24 mouse cellular contexts compared by ENCODE assay signal in the genomic region with DNA sequence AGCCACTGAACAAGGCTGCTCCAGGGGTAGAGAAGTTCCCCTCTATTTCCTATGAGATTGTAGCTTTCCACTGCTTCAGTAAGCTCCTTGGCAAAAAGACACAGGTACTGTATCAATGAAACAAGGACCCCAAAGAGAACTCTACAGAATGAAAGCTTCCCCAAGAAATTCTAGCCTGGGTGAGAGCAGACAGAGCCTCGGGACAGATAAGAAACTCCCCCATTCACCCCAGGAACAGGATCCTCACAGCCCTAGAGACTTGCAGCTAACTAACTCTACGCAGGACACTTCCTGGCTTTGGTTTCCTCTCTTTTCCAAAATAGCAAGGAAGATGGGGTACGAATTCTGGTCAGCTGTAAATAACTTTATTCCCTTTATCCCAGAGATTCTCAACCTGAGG. TPM values are rescaled to one million over a fixed set of nuclear protein-coding genes. Genes with fewer than 3 reads are reported as not detected.
A peak's percentile ranks its signal among the peaks of the same experiment; 100 is the strongest.
DNase-seq lines count a peak whose midpoint lies in the region; ATAC-seq and TF ChIP-seq lines count a peak whose summit lies in the region.
"Had no signal": no experiment of that assay in that cellular context is flagged by ENCODE, and none has a peak within 500 bp of the region (broad histone marks: within the 10 kb centered on the region; RNA-seq: fewer than 3 reads in every experiment).

No protein-coding gene starts in this region.

- no peaks in the 10 kb centered on the region for H3K36me3 ChIP-seq in lung, embryonic 15.5 days
- H3K36me3 ChIP-seq in stomach, embryonic 16.5 days (ENCODE audit: control insufficient read depth, insufficient read depth, low read length) = no peaks in the 10 kb centered on the region
- H3K36me3 ChIP-seq: forebrain, embryonic 12.5 days; G1E; limb, embryonic 13.5 days; liver, embryonic 12.5 days; midbrain, embryonic 13.5 days; neural tube, embryonic 13.5 days had no signal

- WGBS in lung, embryonic 15.5 days = 47% methylated on average over 3 of the region's 3 CpGs
- WGBS in stomach, embryonic 16.5 days = 66% methylated on average over 3 of the region's 3 CpGs

- H3K9me3 ChIP-seq in lung, embryonic 15.5 days = no peaks in the 10 kb centered on the region
- no peaks in the 10 kb centered on the region for H3K9me3 ChIP-seq in stomach, embryonic 16.5 days (replicated peaks; ENCODE audit: control insufficient read depth, low read length)
- H3K9me3 ChIP-seq: forebrain, embryonic 12.5 days; G1E; limb, embryonic 13.5 days; liver, embryonic 12.5 days; midbrain, embryonic 13.5 days; neural tube, embryonic 13.5 days had no signal

- H3K27ac ChIP-seq in lung, embryonic 15.5 days = peak overlapping the region; percentile 74
- peak overlapping the region; percentile 29 for H3K27ac ChIP-seq in bone marrow macrophage, adult 2 months (ENCODE audit: insufficient read depth, low read depth, low read length)
- H3K27ac ChIP-seq in stomach, embryonic 16.5 days (ENCODE audit: low read length) = peak overlapping the region; percentile 54; the same call in 1 of the 2 replicates
- H3K27ac ChIP-seq: forebrain, embryonic 12.5 days; limb, embryonic 13.5 days; liver, embryonic 12.5 days; macrophage; midbrain, embryonic 13.5 days; neural tube, embryonic 13.5 days had no signal

- no peak for ATAC-seq in lung, embryonic 15.5 days (ENCODE audit: borderline replicate concordance, extremely low read depth, low FRiP score, low TSS enrichment)
- no peak for ATAC-seq in stomach, embryonic 16.5 days (ENCODE audit: insufficient read depth, low FRiP score)
- ATAC-seq: forebrain, postnatal 0 days; liver, embryonic 12.5 days; midbrain, embryonic 13.5 days had no signal

- no peak for TF ChIP-seq POLR2A in bone marrow macrophage, adult 2 months (IDR thresholded peaks at IDR 0.05; ENCODE audit: borderline replicate concordance, low read depth, low read length)

- no peak overlapping the region for H3K4me3 ChIP-seq in lung, embryonic 15.5 days
- H3K4me3 ChIP-seq in bone marrow macrophage, adult 2 months (ENCODE audit: insufficient read depth, low read length) = no peak overlapping the region
- H3K4me3 ChIP-seq in stomach, embryonic 16.5 days (replicated peaks; ENCODE audit: low read length) = no peak overlapping the region
- H3K4me3 ChIP-seq: erythroblast, embryonic 14.5 days; forebrain, embryonic 12.5 days; limb, embryonic 13.5 days; liver, embryonic 12.5 days; midbrain, embryonic 13.5 days; neural tube, embryonic 13.5 days had no signal

- H3K4me1 ChIP-seq in lung, embryonic 15.5 days = peaks cover 38% of the 10 kb centered on the region
- peaks cover 40% of the 10 kb centered on the region for H3K4me1 ChIP-seq in bone marrow macrophage, adult 2 months (ENCODE audit: control insufficient read depth, insufficient read depth, low read length)
- H3K4me1 ChIP-seq in stomach, embryonic 16.5 days (ENCODE audit: control insufficient read depth, insufficient read depth, low read length) = peaks cover 10% of the 10 kb centered on the region; the same call in 1 of the 2 replicates
- H3K4me1 ChIP-seq: forebrain, embryonic 12.5 days; midbrain, embryonic 13.5 days had no signal

- no peak for TF ChIP-seq CTCF in bone marrow macrophage, adult 2 months (IDR thresholded peaks at IDR 0.05; ENCODE audit: low read depth, low read length)

- no peak overlapping the region; the same call in 1 of the 2 replicates for H3K4me2 ChIP-seq in lung, embryonic 15.5 days
- H3K4me2 ChIP-seq in stomach, embryonic 16.5 days (ENCODE audit: low read depth, low read length) = no peak overlapping the region
- H3K4me2 ChIP-seq: forebrain, embryonic 12.5 days; heart, embryonic 11.5 days; limb, embryonic 13.5 days; liver, embryonic 12.5 days; midbrain, embryonic 13.5 days; neural tube, embryonic 13.5 days had no signal

- H3K9ac ChIP-seq in lung, embryonic 15.5 days = no peak overlapping the region
- no peak overlapping the region for H3K9ac ChIP-seq in stomach, embryonic 16.5 days (ENCODE audit: low read length)
- H3K9ac ChIP-seq: forebrain, embryonic 12.5 days; forebrain, postnatal 0 days; limb, embryonic 13.5 days; liver, embryonic 12.5 days; midbrain, embryonic 13.5 days; neural tube, embryonic 13.5 days had no signal

- DNase-seq in heart, adult 11 months = peak; percentile 72
- no peak for DNase-seq in heart, postnatal 4 days
- no peak for DNase-seq in lung, postnatal 14 days
- DNase-seq in kidney, adult 11 months = no peak
- DNase-seq in adrenal gland, postnatal 10 days = no peak
- DNase-seq: cerebellum, adult 11 months; cerebellum, adult 9-10 months; forebrain, postnatal 0 days; right cerebral cortex, postnatal 4 days; thymus, postnatal 14 days had no signal

- H3K27me3 ChIP-seq in lung, embryonic 15.5 days = no peaks in the 10 kb centered on the region
- no peaks in the 10 kb centered on the region for H3K27me3 ChIP-seq in stomach, embryonic 16.5 days (ENCODE audit: control insufficient read depth, insufficient read depth, low read length)
- H3K27me3 ChIP-seq: forebrain, embryonic 12.5 days; limb, embryonic 13.5 days; liver, embryonic 12.5 days; midbrain, embryonic 13.5 days; neural tube, embryonic 13.5 days had no signal

RNA-seq across cellular contexts. Expression of a gene that starts 15.7 kb away (rescaled TPM):
- under 1 TPM; 0.98 to 0.99 TPM for total RNA-seq in heart, postnatal 4 days (2021)
- 1.7 and 2.1 TPM in 2 replicates for polyA plus RNA-seq in lung, embryonic 15.5 days (2015; fragmentation: Nextera tagmentation; extraction: Ambion mirVana)
- not detected in 2 replicates for polyA plus RNA-seq in bone marrow macrophage, adult 2 months (2012; ENCODE audit: insufficient read depth, insufficient read length, missing spikeins)
- polyA plus RNA-seq in stomach, embryonic 16.5 days (2015; fragmentation: Nextera tagmentation; extraction: Ambion mirVana) = 1.1 and 1.7 TPM in 2 replicates
- 1 to 10 TPM in 1 of 2 experiments, under 1 TPM in 1; 0.87 to 1.3 TPM for total RNA-seq in adrenal gland, postnatal 10 days (2021)
- total RNA-seq: granulocyte monocyte progenitor cell, adult 5-6 weeks; megakaryocyte-erythroid progenitor cell, adult 5-6 weeks had no signal
- polyA plus RNA-seq: erythroblast, embryonic 14.5 days; G1E had no signal
